Mouse (Mus musculus): ENCODE measurements around the gene Snrpa1.

Snrpa1 gene

DNA sequence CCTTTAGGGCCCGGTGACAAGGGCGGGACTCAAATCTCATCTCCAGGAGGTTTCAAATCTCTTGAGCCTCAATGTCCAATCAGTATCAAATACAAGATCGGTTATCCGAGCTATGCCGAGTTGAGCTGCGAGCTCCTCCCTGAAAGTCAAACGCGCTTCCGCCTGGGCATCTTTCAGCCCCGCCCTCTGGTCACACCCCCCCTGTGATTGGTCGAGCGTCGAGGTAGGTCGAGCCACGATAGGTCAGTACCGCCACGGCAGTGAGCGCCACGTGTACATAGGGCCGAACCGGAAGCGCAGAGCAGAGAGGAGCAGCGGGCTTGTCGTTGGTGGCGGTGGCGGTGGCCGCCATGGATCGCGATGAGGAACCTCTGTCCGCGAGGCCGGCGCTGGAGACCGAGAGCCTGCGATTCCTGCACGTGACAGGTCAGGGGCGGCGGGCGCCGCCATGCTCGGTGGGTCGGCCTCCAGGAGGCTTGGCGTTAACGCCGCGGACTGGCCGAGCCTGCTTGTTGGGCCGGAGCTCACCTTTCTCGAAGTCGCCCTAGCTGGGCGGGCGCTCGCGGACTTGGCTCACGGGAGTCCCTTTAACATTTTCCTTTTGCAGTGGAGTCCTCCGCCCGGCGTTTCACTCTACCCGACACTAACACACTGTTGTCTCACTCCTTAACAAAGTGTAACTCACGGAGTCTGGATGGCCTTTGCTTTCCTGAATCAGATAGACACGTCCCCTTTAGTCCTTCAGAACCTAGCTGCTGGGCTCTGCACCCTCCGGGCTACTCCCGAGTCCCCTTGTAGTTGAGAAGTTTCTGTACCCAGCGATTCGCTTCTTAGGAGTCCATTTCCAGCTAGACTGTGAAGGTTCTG is 20.8 kb downstream of the Snrpa1 start, which contains the start of gene Selenos:
Gene Selenos (plus strand): TSS at position 286 of the 867 bp plus-strand sequence.
- DNase-seq (ENCODE audit: low spot score in 2 of 2), result peak; percentile 92 to 96

DNA sequence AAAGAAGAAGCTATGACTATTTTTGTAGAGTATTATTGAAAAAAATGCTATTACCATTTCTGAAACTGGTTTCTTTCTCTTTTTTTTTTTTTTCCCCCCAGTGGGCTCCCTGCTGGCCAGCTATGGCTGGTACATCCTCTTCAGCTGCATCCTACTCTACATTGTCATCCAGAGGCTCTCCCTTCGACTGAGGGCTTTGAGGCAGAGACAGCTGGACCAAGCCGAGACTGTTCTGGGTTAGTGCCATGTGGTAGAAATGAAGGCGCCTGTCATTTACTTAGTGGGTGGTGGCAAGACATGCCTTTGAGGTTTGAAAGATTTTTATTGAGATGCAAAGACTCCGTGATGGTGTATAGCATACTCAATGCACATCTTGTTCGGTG is 21.4 kb downstream of the Snrpa1 start:
- peak in 1 of 2 experiments; percentile 12 for DNase-seq (ENCODE audit: low spot score in 2 of 2)

DNA sequence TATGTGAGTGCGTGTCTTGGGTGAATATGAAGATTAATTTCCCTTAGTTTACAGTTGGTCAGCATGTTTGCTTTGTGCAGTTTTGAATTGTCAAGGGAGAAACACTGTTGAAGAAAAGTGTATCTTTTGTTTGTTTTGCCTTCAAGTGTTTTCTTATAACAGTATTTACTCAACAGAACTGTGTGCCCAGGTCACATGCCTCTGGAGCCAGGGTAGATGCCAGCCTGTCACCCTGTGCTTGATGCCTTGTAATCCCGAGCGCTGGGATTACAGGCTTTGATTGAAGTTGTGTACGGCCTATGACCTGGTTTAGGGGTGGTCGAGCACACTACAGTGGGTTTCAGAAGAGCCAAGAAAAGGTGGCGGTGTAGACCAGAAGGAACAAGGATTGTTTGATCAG is 25.0 kb downstream of the Snrpa1 start:
- DNase-seq (ENCODE audit: low spot score in 2 of 2), result no peak

DNA sequence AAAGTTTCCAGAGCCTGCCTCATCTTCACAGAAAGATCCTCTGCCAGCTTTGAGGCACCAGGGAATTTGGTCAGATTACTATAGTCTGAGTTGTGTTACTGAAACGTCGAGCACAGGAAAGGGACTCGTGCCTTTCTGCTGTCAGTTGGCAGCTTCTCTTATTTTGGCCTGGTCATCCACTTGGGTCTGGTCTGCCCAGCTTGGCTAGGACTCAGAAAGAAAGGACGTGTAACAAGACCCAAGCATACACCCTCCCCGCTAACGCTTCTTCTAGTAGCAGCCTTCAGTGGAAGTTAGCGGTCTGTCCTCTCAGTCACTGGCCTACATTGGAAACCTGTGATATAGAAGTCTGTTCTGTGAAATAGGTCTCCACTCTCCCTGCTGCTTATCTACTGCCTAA is 25.7 kb downstream of the Snrpa1 start:
- DNase-seq (ENCODE audit: low spot score in 2 of 2), result no peak

DNA sequence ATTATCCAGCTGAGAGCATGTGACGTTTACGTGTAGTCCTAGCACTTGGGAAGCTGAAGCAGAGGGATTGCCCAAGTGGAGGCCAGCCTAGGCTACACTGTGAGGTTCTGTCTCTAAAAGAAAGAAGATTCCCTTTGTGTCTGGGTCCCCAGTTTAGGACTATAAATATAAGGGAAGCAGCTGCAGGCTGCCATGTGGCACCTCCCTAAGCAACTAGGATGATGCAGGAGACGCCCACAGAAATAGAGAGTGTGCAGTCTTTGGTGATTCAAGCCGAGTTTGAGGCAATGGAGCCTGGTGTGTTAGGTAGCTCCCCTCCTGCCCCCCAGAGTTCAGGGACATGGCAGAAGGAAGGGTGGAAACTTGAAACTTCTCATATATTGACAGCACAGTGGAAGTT is 28.8 kb downstream of the Snrpa1 start:
- peak in 1 of 2 experiments; percentile 63 for DNase-seq (ENCODE audit: low spot score in 2 of 2)

DNA sequence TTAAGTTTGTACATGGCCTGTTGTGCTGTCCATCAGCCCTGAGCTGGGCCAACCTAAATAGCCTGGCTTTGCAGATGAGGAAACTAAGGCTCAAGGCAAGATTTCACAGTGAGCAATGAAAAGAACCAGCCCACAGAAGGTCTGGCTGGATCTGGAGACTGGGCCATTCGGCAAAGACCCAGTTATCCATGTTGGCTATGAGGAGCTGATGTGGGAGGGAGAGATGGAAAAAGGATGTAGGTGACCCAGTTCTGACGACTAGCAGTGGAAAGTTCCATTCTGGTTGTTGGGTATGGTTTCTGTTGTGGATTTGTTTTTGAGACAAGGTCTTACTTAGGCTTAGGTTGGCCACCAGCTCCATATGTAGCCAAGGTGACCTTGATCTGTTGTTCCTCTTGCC is 29.3 kb downstream of the Snrpa1 start:
- DNase-seq (ENCODE audit: low spot score in 2 of 2), result no peak

DNA sequence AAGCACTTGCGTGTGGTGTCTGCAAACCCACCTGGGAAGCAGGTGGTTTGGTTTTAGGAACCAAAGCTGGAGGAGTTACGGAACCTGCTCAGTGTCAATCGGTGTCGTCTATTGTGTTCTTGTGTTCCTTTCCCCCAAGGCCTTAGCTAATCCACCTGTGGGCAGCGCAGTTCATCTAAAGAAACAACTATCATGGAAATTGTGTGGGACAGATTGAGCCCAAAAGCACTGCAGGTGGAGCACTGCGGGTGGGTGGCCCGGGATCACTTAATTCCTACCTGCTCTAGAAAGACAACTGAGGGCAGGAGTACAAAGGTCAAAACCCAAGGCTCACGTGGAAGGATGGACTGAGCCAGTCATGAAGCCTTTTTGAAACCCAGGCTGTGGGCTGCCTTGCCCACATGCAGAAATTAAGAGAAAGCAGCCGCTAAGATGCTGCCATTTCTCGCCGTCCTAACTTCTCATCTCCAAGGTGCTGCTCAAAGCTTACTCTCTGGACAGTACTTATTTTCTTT is 31.9 kb downstream of the Snrpa1 start:
- DNase-seq (ENCODE audit: low spot score in 2 of 2), result no peak

DNA sequence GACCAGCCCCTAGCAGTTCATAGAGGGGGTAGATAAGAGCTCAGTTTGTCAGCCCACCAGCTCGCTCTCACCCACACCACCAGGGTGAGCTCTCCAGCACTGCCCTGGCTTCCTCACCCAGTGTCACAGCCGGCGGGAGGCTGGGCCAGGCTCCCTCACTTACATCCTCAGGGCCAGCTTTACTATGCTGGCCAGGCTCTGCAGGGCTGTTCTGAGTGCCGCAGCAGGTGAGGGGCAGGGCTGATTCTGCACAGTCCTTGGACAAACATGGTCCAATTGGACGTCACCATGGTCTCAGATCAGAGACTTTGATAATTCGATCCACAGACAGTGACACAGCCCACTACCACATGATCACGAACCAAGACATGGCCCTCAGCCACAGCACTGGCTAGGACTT is 32.8 kb downstream of the Snrpa1 start:
- no peak for DNase-seq (ENCODE audit: low spot score in 2 of 2)

DNA sequence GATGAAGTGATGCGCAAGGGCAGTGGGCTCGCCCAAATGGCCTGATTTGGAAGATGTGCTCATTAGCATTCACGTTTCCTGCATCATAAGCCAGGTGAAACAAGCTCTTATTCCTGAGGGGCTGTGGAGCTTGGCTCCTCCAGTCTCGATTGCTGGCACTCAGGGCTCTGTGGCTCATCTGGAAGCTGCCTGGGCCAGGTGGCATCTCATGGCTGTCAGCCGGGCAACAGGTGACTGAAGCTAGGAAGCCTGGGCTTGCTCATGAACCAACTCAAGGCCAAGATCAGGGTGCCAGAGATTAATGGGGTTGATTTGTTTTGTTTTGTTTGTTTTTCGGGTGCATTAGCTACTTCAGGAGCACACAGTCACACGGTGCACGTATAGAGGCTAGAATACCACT is 33.9 kb downstream of the Snrpa1 start:
- DNase-seq (ENCODE audit: low spot score in 2 of 2), result no peak

DNA sequence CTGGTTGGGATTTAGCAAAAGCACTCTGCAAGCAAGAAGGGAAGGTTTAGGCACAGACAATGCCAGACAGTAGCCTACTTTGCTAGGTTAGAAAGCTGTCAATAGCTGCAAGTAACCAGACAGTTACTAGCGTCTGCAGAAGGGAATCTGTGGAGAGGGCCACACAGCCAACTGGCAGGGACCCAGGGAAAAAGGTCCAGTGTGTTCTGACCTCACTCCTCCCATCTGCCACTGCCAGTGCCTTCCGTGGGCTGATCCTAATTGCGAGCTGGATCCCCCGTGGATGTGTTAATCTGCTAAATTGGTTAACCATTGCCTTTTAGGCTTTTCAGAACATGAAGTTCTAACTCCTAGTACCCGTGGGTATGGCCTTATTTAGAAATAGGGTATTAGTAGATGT is 35.3 kb downstream of the Snrpa1 start:
- no peak for DNase-seq (ENCODE audit: low spot score in 2 of 2)

DNA sequence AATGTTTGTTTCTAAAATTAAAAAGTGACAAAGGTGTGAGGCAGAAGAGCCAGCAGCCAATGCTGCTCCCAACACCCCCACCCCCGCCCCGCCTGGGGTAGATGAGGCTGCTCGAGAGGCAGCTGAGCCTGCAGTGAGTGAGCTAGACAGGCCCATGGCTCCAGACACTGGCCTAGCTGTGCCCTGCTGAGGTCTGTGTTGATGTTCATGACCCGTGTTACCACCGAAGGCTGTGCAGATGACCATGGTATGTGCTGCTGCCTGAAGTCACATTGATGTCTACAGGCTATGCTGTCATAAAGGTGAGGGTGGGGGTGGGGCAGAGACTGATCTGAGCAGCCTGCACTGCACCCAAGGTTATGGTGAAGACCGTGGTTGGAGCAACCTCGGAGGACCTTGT is 40.0 kb downstream of the Snrpa1 start:
- DNase-seq (ENCODE audit: low spot score in 2 of 2), result no peak

DNA sequence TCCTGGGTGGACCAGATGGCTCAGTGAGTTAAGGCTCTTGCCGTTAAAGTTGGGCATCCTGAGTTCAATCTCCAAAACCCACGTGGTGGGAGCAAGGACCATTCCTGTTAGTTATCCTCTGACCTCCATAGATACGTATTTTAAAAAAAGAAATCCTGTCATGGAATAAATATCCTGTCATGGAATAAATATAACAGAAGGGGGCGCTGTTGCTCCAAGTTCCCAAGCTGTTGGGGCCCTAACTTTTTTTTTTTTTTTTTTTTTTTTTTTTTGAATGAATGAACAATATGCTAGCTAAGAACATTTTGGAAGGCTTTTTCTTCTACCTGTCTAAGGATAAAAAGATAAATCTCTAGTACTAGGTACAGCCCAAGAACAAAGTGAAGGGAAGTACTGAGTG is 43.1 kb downstream of the Snrpa1 start:
- no peak for DNase-seq (ENCODE audit: low spot score in 2 of 2)

DNA sequence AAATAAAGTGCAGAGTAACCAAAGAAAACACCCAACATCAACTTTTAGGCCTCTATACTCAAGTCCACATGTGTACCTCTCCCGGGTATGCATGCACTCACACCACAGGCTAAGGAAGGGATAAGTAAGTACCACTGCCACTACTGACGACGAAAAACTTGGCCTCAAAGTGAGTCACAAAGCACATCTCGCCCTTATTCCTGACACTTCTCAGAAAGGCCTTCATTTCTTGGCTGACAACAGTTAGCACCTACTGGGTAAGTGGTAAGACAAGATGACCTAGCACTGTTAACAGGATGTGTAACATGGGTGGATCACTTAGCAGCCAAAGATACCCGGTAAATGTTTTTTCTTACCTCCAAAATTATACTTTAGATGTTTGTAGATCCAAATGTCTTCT is 45.7 kb downstream of the Snrpa1 start:
- DNase-seq (ENCODE audit: low spot score in 2 of 2), result no peak

DNA sequence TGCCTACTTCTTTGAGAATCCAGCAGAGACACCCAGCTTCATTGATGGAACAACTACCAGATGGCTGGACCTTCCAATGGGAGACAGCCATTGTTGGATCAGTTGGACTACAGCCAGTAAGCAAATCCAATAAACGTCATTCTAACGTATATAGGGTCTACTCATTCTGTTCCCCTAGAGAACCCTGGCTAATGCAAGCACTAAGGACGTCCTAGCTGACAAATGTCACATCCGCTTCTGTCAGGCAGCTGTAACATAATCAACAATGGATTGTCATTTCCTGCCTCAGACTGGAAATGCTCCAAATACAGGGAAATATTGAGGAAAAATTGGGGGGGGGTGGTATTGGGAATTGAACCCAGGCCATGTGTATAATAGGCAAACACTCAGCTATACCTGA is 47.0 kb downstream of the Snrpa1 start:
- no peak for DNase-seq (ENCODE audit: low spot score in 2 of 2)

DNA sequence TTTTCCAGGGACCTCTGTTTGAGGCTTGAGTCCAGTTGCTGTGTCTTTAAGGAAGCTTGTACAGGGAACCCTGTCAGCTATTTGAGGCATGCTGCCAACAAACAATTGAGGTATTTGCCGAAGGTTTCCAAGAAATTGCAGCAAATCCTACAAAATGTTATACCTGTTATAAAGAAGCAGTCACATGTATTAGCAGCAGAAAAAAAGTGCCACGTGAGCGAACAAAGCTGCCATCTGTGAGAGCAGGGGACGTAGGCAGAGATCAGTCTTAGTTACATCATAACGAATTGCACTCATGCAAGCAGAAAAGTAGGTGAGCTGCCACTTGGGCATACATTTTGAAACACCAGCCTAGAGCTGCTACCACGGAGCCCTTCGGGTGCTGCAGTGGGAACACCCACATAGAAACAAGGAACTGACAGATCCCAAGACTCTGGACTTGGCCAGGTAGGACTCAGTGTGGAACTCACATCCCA is 47.8 kb downstream of the Snrpa1 start:
- no peak for DNase-seq (ENCODE audit: low spot score in 2 of 2)

DNA sequence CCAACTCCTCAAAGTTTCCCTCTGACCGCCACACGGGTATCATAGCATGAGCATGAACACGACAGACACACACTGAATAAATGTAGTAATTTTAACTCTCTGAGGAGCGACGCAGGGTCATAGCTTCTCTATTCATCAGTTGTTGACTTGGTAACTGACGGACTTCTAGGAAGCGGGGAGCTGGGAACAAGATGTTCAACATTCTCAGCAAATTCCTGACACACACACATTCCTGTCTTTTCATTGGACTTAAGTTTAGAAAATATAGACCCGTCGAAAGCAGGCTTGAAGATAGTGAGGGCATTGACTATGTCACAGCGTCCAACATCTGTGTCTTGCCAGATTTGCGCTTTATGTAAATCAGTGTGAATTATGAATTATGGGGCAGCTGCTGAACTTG is 48.4 kb downstream of the Snrpa1 start:
- no peak for DNase-seq (ENCODE audit: low spot score in 2 of 2)

DNA sequence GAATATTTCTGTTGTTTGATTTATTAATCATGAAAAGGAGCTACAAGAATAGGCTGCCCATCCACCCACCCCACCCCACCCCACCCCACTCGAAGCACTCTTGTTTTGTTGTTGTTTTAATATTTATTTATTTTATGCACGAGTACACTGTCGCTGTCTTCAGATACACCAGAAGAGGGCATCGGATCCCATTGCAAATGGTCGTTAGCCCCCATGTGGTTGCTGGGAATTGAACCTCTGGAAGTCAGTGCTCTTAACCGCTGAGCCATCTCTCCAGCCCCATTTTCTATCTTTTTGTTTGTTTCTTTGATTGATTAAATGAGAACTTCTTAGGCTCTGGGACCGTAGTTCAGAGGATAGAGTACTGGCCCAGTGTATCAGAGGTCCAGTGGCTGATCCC is 49.1 kb downstream of the Snrpa1 start:
- DNase-seq (ENCODE audit: low spot score in 2 of 2), result no peak

DNA sequence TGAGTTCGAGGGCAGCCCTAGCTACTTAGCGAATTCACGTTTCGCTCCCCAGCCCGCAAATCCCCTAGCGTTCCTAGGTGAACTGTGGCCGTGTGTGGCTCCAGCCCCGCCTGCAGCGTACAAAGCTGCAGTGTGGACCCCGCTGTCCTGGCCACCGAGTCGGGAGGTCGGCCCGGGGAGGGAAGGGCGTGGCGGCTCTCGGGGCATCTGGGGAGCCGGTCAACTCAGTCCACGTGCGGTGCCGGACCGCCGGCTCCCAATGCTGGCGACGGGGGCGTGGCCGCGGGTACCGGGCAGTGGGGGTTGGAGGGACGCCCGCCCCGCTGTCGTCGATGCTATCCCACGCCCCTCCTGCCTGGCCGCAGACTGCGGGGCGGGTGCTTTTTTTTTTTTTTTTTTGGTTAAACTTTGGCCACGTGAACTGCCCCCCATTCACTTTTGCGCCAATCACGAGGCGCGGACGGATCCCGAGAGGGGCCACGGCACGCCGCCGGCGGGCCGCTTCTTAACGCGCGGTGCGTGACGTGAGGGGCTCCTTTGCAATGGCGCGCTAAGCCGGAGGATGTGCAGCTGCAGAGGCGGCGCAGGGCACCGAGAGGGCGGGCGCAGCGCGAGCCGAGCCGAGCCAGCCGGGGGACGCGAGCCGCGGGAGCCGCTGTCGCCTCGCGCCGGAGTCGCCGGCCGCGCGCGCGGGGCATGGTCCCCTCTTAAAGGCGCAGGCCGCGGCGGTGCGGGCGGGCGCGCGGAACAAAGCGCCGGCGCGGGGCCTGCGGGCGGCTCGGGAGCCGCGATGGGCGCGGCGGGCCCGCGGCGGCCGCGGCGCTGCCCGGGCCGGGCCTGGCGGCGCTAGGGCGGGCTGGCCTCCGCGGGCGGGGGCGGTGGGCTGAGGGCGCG is 50.4 kb downstream of the Snrpa1 start, which contains the start of gene Chsy1:
Gene Chsy1 (plus strand): TSS at position 555 of the 894 bp plus-strand sequence.
- DNase-seq (ENCODE audit: low spot score in 2 of 2), result peak; percentile 61 to 89

DNA sequence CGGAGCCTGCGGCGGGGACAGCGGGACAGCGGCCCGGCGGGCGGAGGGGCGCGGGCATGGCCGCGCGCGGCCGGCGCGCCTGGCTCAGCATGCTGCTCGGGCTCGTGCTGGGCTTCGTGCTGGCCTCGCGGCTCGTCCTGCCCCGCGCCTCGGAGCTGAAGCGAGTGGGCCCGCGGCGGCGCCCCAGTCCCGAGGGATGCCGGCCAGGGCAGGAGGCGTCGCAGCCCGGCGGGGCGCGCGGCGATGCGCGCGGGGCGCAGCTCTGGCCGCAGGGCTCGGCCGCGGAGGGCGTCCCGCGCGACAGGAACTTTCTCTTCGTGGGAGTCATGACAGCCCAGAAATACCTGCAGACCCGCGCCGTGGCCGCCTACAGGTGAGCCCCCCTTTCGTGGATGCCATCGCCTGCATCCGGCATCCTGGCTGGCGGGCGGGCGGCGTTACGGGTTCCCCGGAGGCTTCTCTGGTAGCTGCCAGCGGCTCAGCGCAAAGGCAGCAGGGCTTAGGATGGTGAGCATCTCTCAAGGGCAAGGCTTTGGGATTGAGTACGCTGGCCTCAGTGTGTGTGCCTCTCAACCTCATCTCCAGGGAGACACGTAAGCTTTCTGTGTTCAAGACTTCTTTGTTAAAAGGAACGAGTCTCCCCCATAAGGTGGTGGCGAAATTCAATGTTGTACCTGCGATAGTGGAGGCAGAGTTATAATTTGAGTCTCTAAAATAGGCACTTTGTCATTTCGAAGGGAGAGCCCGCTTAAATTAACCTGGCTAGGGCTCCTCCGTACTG is 51.2 kb downstream of the Snrpa1 start:
- DNase-seq (ENCODE audit: low spot score in 2 of 2), result no peak

DNA sequence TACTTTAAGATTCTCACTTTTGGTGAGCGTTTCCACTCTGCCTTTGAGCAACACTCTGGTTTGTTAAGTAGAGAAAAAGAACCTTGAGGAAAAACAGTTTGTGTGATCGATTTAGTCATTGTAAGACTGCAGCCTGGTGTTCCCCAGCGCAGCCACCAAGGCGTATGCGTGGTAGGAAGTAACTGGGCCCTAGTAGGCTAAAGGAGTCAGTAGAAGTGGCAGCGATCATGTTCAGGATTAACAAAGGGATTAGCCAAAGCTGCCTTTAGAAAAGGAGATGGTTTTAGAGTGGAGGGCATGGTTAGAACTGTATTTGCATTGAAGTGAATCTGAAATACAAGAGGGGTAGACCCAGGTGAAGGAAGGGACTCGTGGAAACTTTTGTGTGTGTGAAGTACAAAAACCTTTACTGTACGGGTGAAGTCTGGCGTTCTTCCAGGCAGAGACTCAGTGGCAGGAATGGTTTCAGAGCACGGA is 51.9 kb downstream of the Snrpa1 start:
- DNase-seq (ENCODE audit: low spot score in 2 of 2), result no peak

DNA sequence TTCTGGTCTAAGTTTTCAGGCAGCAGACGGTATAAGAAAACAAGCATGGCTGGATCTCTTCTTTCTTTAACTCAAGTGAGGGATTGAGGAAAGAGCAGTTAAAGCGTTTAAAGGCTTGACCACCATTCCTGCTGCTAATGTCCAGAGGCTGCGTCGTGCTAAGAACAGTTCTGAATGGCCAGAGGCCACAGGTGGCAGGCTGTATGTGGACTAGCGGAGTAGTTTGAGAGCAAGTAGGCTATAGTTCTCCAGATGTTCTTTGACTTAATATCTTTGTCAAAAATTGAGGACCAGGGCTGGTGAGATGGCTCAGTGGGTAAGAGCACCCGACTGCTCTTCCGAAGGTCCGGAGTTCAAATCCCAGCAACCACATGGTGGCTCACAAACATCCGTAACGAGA is 52.4 kb downstream of the Snrpa1 start:
- DNase-seq (ENCODE audit: low spot score in 2 of 2), result no peak
